Mouse (Mus musculus) liver, adult 2 months (tissue): ENCODE measurements around the gene Fgfr2.

ENCODE experiments used
- CTCF ChIP-seq: fragments of 200-500 bp; IDR thresholded peaks from 2 replicates; pipeline ENCODE4 v1.5.1; 2011; ENCODE audit warnings: low read depth, low read length, control low read depth
- POLR2A ChIP-seq: fragments of 200-500 bp; IDR thresholded peaks from 2 replicates; pipeline ENCODE4 v1.6.1; 2011; ENCODE audit warnings: low read length, control low read depth; ENCODE audit not compliant: insufficient read depth; ENCODE audit errors: extremely low read depth

DNA sequence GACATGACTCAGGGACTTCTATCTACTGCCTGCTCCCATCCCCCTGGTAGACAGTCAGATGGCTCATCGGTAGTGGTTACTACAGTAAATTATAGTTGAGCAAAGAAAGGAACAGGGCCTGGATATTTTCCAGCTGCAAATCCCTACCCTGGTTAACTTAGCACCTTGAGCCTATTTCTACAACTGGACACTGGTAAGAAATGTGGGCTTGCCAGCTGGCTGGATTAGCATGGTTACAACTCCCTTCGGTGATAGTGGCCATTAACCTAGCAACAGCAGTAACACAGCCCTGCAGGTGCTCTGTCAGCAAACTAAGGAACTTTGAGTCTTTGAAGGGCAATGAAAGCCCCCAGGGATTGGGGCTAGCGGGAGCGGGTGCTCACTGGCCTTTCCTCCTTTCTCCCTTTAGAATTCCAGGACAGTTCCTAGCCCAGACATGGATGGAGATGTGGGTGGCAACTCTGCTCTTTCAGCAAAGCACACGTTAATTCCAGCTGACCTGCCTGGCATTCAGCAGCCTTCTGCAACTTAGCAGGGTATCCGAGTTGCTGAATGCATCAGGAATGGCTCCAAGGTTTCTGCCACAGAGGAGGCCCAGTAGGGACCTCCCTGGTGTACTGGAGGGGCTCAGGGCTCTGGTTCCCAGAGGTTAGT, 390.9 kb downstream of the Fgfr2 start:
- TF ChIP-seq CTCF = no peak
- no peak for TF ChIP-seq POLR2A
